Mouse (Mus musculus) small intestine, adult 2 months (tissue): Measurements from ENCODE around the gene Syt5. TPM values are rescaled to one million over a fixed set of nuclear protein-coding genes. Genes with fewer than 3 reads are reported as not detected.

Source experiments
- H3K27ac ChIP-seq: fragments of 200-500 bp; 2 replicates; pipeline ENCODE4 v1.5.1; 2012; ENCODE audit warnings: low read depth, low read length, control low read depth, inconsistent platforms; ENCODE audit not compliant: insufficient read depth
- H3K27me3 ChIP-seq: fragments of 200-500 bp; 2 replicates; pipeline ENCODE4 v1.6.1; 2012; ENCODE audit warnings: mild to moderate bottlenecking, moderate library complexity, low read length, inconsistent platforms; ENCODE audit not compliant: control insufficient read depth, insufficient read depth
- H3K36me3 ChIP-seq: fragments of 200-500 bp; 2 replicates; pipeline ENCODE4 v1.6.1; 2012; ENCODE audit warnings: mild to moderate bottlenecking, low read length, control low read depth, inconsistent platforms; ENCODE audit not compliant: control insufficient read depth, insufficient read depth
- H3K4me1 ChIP-seq: fragments of 200-500 bp; 2 replicates; pipeline ENCODE4 v1.6.1; 2012; ENCODE audit warnings: low read length, inconsistent platforms, mixed read lengths; ENCODE audit not compliant: control insufficient read depth, insufficient read depth, insufficient read length
- H3K4me3 ChIP-seq: fragments of 200-500 bp; 2 replicates; pipeline ENCODE4 v1.5.1; 2012; ENCODE audit warnings: low read depth, mild to moderate bottlenecking, control low read depth, inconsistent platforms, low read length, moderate library complexity
- CTCF ChIP-seq: fragments of 200-500 bp; IDR thresholded peaks from 2 replicates; pipeline ENCODE4 v1.5.1; 2012; ENCODE audit warnings: low read depth, mild to moderate bottlenecking, control low read depth, inconsistent platforms, low read length, moderate library complexity, mixed read lengths; ENCODE audit not compliant: insufficient replicate concordance, insufficient read length; ENCODE audit errors: extremely low read depth
- POLR2A ChIP-seq: fragments of 200-500 bp; IDR thresholded peaks from 2 replicates; pipeline ENCODE4 v1.6.1; 2012; ENCODE audit warnings: low read depth, mild to moderate bottlenecking, control low read depth, inconsistent platforms, low read length, moderate library complexity
- WGBS: fragments of 180-500 bp; shearing (Covaris S2); methylation state at CpG from one replicate; pipeline ENCODE4 v1.1.7; 2018; 5-methylcytosine and 5-hydroxymethylcytosine counted together
- polyA plus RNA-seq: library from polyadenylated mRNA; depleted of rRNA; stranded (reverse); fragments of >200 nt; gene quantifications from 2 replicates; pipeline ENCODE4 v1.2.3, GENCODE M21; 2012

Gene Syt5
- polyA plus RNA-seq, 1 experiment: 9.4 TPM

DNA sequence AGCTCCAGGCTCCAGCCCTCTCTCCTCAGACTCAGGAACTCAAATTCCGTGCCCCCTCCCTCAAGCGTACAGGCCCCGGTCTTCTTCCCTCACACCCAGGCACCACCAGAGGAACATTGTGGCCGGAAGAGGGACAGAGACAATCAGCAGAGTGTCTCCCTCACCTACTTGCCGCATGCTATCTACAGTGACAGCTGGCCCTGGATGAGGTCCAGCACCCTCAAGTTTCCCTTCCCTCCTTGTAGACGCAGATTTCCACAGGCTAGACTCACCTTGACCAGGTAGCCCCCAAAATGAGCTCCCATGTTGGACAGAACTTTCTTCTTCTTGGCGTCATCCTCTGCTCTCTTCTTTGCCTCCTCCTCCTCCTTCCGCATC is 38.6 kb downstream of the Syt5 start:
- TF ChIP-seq POLR2A (no peak), CTCF (no peak)
- no peaks in the 10 kb centered on the region for H3K27me3 ChIP-seq
- WGBS: 90% methylated on average over 8 of the region's 8 CpGs

DNA sequence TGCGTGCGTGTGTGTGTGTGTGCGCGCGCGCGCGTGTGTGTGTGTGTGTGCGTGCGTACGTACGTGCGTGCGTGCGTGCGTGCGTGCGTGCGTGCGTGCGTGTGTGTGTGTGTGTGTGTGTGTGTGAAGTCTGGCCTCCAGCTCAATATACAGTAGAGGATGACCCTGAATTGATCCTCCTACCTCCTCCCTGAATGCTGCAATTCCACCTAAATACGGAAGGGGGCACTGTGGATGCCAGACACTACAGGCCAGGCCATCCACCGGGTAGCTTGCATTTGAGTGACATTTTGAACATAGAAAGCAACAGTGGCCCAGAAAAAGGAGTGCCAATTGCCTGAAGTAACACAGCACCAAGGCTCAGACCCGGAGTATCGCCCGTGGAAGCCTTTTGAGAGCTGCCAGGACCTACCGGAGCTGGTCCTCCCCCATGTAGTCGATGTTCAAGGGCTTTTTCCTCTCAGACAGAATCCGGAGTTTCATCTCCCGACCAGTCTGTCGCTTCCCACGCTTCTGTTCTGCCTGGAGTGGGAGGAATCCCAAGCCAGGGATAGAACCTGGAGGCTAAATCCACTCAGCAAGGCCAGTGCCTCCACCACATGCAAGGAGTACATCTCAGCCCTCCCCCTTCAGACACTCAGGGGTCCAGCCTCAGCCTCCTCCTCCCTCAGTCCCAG is 39.1 kb downstream of the Syt5 start:
- TF ChIP-seq CTCF (no peak), POLR2A (no peak)
- Histone ChIP-seq H3K36me3 (no peaks in the 10 kb centered on the region), H3K27ac (no peak overlapping the region), H3K27me3 (no peaks in the 10 kb centered on the region), H3K4me1 (peaks cover 2% of the 10 kb centered on the region), H3K4me3 (no peak overlapping the region)
- 86% methylated on average over 32 of the region's 32 CpGs for WGBS

More for the DNA sequence above, 38.6 kb downstream of the Syt5 start:
- no peak overlapping the region for H3K4me3 ChIP-seq
- H3K4me1 ChIP-seq: peaks cover 2% of the 10 kb centered on the region
- H3K27ac ChIP-seq: no peak overlapping the region
- H3K36me3 ChIP-seq: no peaks in the 10 kb centered on the region

- Histone ChIP-seq H3K27me3 (no peaks in the 10 kb centered on the region), H3K27ac (no peak overlapping the region), H3K4me1 (peaks cover 2% of the 10 kb centered on the region), H3K36me3 (no peaks in the 10 kb centered on the region), H3K4me3 (no peak overlapping the region)
- 27% methylated on average over 3 of the region's 4 CpGs for WGBS
- TF ChIP-seq POLR2A (no peak), CTCF (no peak)
These were observed 40.1 kb downstream of the Syt5 start for GRCm38 (mm10) chr7:4507220-4507619.

DNA sequence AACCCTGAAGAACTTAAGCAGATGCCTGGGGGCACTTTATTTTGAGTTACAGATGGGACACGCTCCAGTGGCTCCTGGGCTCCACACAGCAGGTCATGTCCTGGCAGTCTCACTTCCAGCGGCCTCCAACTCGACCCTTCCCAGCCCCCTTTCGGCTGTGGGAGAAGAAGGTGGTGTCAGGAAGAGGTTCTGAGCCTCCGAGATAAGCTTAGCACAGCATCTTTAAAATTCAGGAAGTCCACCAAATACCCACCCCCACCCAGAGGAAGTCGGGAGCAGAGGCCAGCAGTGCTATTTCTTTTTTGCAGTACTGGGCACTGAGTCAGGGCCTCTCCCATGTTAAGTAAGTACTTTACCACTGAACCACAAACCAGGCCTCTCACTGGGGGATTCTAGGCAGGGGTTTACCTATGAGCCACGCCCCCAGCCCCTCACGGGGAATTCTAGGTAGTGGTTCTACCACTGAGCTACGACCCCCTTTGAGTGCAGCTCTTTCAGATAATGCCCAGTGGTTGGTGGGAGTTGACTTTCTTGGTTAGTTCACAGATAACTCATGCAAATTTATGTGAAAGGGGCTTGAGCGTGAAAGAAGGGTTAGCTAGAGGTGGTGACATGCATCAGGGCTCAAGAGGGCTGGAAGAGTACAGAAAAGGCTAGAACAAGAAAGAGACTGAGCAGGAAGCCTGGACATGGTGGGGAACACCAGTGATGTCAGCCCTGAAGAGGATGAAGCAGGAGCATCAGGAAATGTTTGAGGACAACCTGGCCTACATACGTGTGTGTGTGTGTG is 42.5 kb downstream of the Syt5 start:
- no peak overlapping the region for H3K4me3 ChIP-seq
- no peaks in the 10 kb centered on the region for H3K27me3 ChIP-seq
- H3K4me1 ChIP-seq: peaks cover 2% of the 10 kb centered on the region
- H3K27ac ChIP-seq: peak overlapping the region; percentile 36
- WGBS: 65% methylated on average over 11 of the region's 11 CpGs
- no peak for TF ChIP-seq POLR2A
- H3K36me3 ChIP-seq: no peaks in the 10 kb centered on the region

DNA sequence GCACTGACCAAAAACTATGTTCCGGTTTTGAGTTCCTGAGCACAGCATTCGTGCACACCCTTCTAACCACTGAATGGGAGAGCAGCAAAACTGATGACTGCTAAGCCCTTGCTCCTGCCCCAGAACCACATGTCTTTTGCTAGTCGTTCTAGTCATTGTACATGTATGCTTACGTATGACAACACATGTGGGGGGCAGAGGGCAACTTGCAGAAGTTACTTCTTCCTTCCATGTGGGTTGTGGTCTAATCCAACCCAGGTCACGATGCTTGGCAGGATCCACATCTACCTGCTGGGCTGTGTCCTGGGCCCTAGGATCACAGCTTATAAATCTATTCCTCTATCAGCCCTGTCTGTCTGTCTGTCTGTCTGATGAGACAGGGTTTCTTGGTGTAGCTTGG is 43.5 kb downstream of the Syt5 start:
- no peaks in the 10 kb centered on the region for H3K27me3 ChIP-seq
- no peak for TF ChIP-seq POLR2A
- no peak for TF ChIP-seq CTCF
- 65% methylated on average over 5 of the region's 5 CpGs for WGBS

GRCm38 (mm10) chr7:4503100-4503499 is 44.2 kb downstream of the Syt5 start:
- H3K36me3 ChIP-seq: no peaks in the 10 kb centered on the region
- TF ChIP-seq CTCF (no peak), POLR2A (no peak)
- no peak overlapping the region for H3K4me3 ChIP-seq
- 74% methylated on average over 4 of the region's 4 CpGs for WGBS
- H3K27me3 ChIP-seq: no peaks in the 10 kb centered on the region
- H3K27ac ChIP-seq: no peak overlapping the region
- no peaks in the 10 kb centered on the region; the same call in 1 of the 2 replicates for H3K4me1 ChIP-seq

More for the DNA sequence above, 43.5 kb downstream of the Syt5 start:
- H3K36me3 ChIP-seq: no peaks in the 10 kb centered on the region
- no peak overlapping the region for H3K4me3 ChIP-seq
- no peaks in the 10 kb centered on the region; the same call in 1 of the 2 replicates for H3K4me1 ChIP-seq
- peak overlapping the region; percentile 36; the same call in 1 of the 2 replicates for H3K27ac ChIP-seq

- H3K27ac ChIP-seq: peak overlapping the region; percentile 67; the same call in 1 of the 2 replicates
- H3K36me3 ChIP-seq: no peaks in the 10 kb centered on the region
- WGBS: 9% methylated on average over 14 of the region's 14 CpGs
- no peaks in the 10 kb centered on the region; the same call in 1 of the 2 replicates for H3K4me1 ChIP-seq
- TF ChIP-seq CTCF: no peak
- no peak for TF ChIP-seq POLR2A
- no peaks in the 10 kb centered on the region for H3K27me3 ChIP-seq
- peak overlapping the region; percentile 46 for H3K4me3 ChIP-seq
These were observed 44.8 kb downstream of the Syt5 start for GRCm38 (mm10) chr7:4502421-4503090.
